Mouse (Mus musculus) olfactory bulb, adult 2 months (tissue): Measurements from ENCODE around the gene Lcat. TPM values are rescaled to one million over a fixed set of nuclear protein-coding genes. Genes with fewer than 3 reads are reported as not detected.
"Not testable (repeated sequence)": the region's sequence is repeated elsewhere in the genome, so short reads cannot be mapped to it uniquely, and the experiment has no call there.

Experiments
- H3K27ac ChIP-seq: fragments of 200-500 bp; 2 replicates; pipeline ENCODE4 v1.5.1; 2012; ENCODE audit warnings: low read depth, low read length; ENCODE audit not compliant: insufficient read depth
- H3K4me1 ChIP-seq: fragments of 200-500 bp; 2 replicates; pipeline ENCODE4 v1.6.1; 2012; ENCODE audit warnings: low read length; ENCODE audit not compliant: control insufficient read depth, insufficient read depth
- H3K4me3 ChIP-seq: fragments of 200-500 bp; 2 replicates; pipeline ENCODE4 v1.5.1; 2012; ENCODE audit warnings: mild to moderate bottlenecking, low read depth, low read length, moderate library complexity; ENCODE audit not compliant: insufficient read depth
- CTCF ChIP-seq: fragments of 200-500 bp; IDR thresholded peaks from 2 replicates; pipeline ENCODE4 v1.5.1; 2012; ENCODE audit warnings: low read depth, mild to moderate bottlenecking, low read length, moderate library complexity; ENCODE audit not compliant: insufficient read depth
- POLR2A ChIP-seq: fragments of 200-500 bp; IDR thresholded peaks from 2 replicates; pipeline ENCODE4 v1.6.1; 2012; ENCODE audit warnings: mild to moderate bottlenecking, low read depth, low read length, moderate library complexity; ENCODE audit not compliant: insufficient read depth
- WGBS: fragments of 180-500 bp; shearing (Covaris S2); methylation state at CpG from one replicate; pipeline ENCODE4 v1.1.7; 2018; 5-methylcytosine and 5-hydroxymethylcytosine counted together
- polyA plus RNA-seq: library from polyadenylated mRNA; stranded (reverse); fragments of >200 nt; gene quantifications from 2 replicates; pipeline ENCODE4 v1.2.4, GENCODE M21; 2012; ENCODE audit warnings: low replicate concordance; ENCODE audit not compliant: missing spikeins, insufficient read depth, insufficient read length

Lcat gene
- not detected in 2 replicates for polyA plus RNA-seq

DNA sequence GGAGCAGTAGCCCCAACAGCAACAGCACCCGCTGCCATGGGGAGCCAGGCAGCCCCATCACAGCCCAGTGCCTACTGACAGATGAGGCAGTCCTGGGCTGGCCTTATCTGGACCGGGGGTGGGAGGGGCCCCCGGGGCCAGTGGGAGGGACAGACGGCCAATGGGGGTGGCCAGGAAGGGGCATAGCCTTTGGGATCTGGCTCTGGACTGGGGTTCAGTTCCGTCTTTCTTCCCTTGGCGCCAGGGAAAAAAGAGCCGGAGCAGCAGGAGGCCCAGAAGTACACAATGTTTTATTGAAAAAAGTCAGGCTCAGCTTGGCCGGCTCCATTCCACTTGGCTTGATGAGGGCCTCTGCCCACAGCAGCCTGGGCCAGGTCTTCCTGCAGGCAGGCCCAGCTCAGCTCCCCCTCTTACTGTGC is at the start of gene Lcat:
TSS of gene Lcat (minus strand) at position 62 of the 419 bp plus-strand sequence.
- 42% methylated on average over 8 of the region's 8 CpGs for WGBS

DNA sequence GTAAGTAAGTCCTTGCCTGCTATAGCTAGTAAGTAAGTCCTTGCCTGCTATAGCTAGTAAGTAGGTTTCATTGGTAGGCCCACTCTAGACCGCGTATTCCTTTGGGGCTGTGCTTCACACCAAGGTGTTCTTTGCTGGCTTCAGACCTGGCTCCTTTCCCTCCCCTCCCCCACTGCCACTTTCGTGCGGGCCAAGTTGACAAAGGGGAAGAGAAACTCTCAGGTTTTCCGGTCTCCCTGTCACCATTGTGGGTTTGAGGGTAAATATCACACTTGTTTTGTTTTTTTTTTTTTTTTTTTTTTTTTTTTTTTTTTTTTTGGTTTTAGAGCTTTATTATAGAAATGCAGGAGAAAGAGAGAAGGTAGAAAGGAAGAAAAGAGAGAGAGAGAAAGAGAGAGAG is 49.3 kb upstream of the Lcat start:
- 64% methylated on average over 5 of the region's 5 CpGs for WGBS
- no peak overlapping the region for H3K27ac ChIP-seq
- peaks cover 3% of the 10 kb centered on the region for H3K4me1 ChIP-seq
- no peak overlapping the region for H3K4me3 ChIP-seq
- TF ChIP-seq CTCF = no peak

More for the DNA sequence above, at the start of gene Lcat:
- Histone ChIP-seq H3K4me1 (peaks cover 9% of the 10 kb centered on the region; the same call in 1 of the 2 replicates), H3K4me3 (0 out of 2 replicates have a peak within 1 kb of the TSS, but pooled peaks have one; percentile 2), H3K27ac (no peak within 1 kb of the TSS)
- TF ChIP-seq CTCF (no peak), POLR2A (no peak)

DNA sequence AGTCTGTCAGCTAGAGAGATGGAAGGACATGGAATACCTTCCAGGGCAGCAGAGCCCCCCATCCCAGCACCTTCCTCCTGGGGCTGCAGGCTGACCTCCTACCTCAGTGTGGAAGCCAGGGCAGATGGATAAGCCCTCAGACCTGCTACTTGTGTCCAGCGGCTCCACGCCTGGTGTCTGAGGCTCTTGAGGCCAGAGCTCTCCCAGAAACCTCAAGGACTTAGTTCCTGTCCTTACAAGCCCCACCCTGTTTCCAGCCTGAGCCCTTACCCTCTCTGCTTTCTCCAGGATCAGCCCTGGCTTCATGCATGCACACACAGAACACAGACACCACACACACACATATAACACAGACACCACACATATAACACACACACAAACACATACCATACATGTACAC is 48.4 kb upstream of the Lcat start:
- TF ChIP-seq POLR2A = no peak
- no peak for TF ChIP-seq CTCF
- H3K4me1 ChIP-seq = peaks cover 3% of the 10 kb centered on the region
- H3K27ac ChIP-seq = no peak overlapping the region
- H3K4me3 ChIP-seq = no peak overlapping the region
- 83% methylated on average over 2 of the region's 2 CpGs for WGBS

DNA sequence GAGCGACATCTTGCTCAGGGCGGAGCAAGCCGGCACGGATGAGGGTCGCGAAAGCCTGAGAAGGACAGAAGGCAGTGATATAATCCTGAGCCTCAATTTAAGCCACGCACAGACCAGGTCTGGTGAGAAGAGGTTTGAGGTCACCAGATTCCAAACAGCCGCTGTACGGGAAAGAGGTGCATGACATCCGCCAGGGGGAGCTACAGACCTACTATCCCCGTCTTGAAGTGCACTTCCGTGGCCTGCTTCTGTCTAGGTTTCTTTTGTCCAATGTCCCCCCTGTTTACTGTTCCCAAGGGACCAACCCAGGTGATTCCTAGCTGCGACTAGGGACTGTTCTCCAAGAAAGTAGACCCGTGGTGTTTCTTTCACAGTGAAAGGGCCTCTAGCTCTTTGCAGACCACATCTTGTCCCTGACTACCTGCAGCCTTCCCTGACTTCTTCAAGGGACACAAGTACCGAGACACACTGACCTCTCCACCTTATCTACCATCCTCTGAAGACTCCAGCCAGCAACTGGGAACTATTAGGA is 47.7 kb upstream of the Lcat start, which contains the start of gene Dus2:
TSS of gene Dus2 (plus strand) at position 482 of the 532 bp plus-strand sequence.
- no peak within 1 kb of the TSS for H3K27ac ChIP-seq
- H3K4me1 ChIP-seq = peaks cover 3% of the 10 kb centered on the region
- H3K4me3 ChIP-seq = no peak within 1 kb of the TSS; the same call in 1 of the 2 replicates
- no peak for TF ChIP-seq POLR2A
- peak; percentile 67 for TF ChIP-seq CTCF
- 13% methylated on average over 15 of the region's 15 CpGs for WGBS

DNA sequence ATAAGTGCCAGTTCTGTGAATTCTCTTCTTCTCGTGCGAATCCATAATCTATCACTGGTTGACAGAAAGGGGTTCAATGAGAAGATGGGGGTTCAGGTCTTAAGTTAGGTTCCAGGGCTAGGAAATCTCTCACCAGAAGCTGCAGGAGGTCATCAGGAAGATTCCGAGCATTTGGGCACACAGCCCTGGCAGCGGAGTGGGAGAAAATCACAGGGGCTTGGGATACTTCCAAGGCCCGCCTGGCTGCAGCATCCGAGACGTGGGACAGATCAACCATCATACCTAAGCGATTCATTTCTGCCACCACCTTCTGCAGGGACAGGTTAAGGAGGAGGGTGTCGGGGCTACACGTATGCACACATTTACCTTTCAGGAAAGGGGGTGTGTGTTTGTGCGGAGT is 45.4 kb upstream of the Lcat start:
- no peak overlapping the region for H3K4me3 ChIP-seq
- H3K27ac ChIP-seq = no peak overlapping the region
- TF ChIP-seq POLR2A = no peak
- peaks cover 3% of the 10 kb centered on the region for H3K4me1 ChIP-seq
- 73% methylated on average over 11 of the region's 11 CpGs for WGBS

DNA sequence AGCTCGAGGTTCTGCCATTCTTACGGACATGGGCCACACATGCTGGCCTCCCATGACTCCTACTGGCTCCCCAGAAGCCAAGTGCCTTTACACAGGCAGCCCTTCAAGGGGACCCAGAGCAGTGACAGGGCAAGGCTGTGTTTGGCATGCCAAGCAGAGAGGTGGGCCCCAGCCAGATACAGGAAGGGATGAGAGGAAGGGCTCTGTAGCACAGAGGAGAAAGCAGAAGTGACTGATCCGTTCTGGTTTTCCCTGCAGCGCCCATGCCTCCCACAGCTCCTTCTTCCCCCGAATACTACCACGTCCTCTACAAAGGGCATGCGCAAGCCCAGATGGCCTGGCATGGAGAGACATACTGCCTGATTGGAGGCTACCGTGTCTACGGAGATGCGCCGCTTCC is 40.2 kb upstream of the Lcat start:
- not testable (repeated sequence) for H3K4me3 ChIP-seq, H3K4me1 ChIP-seq, H3K27ac ChIP-seq
- 78% methylated on average over 11 of the region's 11 CpGs for WGBS

DNA sequence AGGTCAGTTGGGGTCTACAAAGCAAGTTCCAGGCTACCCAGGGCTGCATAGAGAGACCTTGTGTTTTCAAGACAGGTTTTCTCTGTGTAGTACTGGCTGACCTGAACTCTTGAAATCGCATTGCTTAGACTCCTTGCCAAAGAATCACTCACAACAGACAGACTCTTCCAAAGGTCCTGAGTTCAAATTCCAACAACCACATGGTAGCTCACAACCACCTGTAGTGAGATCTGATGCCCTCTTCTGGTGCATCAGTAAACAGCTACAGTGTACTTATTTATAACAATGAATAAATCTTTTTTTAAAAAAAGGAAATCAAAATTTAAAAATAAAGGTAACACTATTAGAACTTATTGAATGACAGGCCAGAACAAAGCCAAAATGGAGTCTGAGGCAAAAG is 38.0 kb upstream of the Lcat start:
- TF ChIP-seq POLR2A = no peak
- TF ChIP-seq CTCF = no peak
- Histone ChIP-seq H3K4me1 (no peaks in the 10 kb centered on the region), H3K27ac (no peak overlapping the region), H3K4me3 (no peak overlapping the region)
- WGBS = 91% methylated on average over 1 of the region's 1 CpGs

DNA sequence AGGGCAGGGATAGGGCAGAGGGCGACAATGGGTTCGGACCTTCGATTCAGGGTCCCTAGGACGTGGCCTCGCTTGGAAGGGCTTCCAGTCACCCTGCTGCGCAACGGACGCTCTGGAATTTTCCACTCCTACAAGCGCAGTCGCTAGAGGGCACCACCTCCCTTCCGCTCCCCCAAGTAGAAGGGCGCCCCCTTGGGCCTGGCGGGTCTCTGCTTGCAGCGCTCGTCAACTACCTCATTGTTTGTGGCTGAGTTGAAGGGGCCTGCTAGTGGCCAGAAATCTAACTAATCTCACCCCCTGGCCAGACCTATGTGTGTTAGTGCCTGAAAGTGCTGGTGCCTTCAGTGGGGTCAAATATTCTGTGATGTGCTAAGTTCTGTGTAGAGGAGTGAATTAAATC is 36.1 kb upstream of the Lcat start, which contains the start of gene Dpep3:
TSS of gene Dpep3 (minus strand) at position 105 of the 400 bp plus-strand sequence.
- Histone ChIP-seq H3K4me3 (no peak within 1 kb of the TSS), H3K27ac (no peak within 1 kb of the TSS), H3K4me1 (no peaks in the 10 kb centered on the region)
- 93% methylated on average over 15 of the region's 15 CpGs for whole genome bisulfite sequencing
- TF ChIP-seq POLR2A = no peak
- no peak for TF ChIP-seq CTCF

DNA sequence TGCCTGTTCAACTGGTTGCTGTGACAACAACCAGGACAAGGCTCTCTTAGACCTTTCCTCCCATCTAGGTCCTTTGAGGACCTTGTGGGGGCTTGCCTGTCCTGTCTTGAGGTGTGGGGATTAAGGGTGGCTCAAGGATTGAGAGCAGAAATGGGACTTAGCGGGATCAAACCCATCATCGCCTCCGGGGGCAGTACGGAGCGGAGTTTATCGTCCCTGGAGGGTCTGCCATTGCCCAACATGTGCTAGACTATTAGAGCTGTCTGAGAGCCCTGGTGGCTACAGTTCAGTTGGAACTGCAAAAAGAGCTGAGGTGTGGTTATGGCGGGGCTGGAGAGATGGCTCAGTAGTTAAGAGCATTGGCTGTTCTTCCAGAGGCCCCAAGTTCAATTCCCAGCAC is 32.2 kb upstream of the Lcat start:
- Histone ChIP-seq H3K27ac (no peak overlapping the region), H3K4me3 (no peak overlapping the region), H3K4me1 (no peaks in the 10 kb centered on the region)
- 74% methylated on average over 7 of the region's 7 CpGs for WGBS
- no peak for TF ChIP-seq CTCF
- no peak for TF ChIP-seq POLR2A

DNA sequence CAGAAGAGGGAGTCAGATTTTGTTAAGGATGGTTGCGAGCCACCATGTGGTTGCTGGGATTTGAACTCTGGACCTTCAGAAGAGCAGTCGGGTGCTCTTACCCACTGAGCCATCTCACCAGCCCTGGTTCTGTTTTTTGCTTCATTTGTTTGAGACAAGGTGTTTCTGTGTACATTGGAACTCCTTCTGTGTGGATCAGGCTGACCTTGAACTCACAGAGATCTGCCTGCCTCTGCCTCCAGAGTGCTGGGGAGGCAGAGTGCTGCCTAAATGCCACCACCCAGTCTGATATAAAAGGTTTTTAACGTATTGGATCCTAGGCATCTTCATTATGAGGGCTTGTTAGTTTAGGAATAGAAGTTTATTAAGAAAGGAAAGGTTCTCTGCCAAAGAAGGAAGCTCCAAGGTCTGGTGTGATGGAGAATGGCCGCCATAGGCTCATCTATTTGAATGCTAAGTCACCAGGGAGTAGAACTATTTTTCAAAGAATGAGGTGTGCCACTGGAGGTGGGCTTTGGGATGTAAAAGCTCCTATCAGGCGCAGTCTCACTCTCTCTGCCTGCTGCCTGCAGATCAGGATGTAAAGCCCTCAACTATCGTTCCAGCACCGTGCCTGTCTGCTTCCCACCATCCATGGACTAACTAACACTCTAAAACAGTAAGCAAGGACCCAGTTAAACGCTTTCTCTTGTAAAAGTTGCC is 28.0 kb upstream of the Lcat start:
- 0 out of 2 replicates have a peak, but pooled peaks cover 3% of the 10 kb centered on the region for H3K4me1 ChIP-seq
- H3K27ac ChIP-seq = no peak overlapping the region
- no peak overlapping the region for H3K4me3 ChIP-seq
- WGBS = 77% methylated on average over 8 of the region's 8 CpGs
- TF ChIP-seq CTCF (no peak), POLR2A (no peak)
